Mouse (Mus musculus) heart, adult 2 months (tissue): ENCODE measurements around the gene Ccer1. TPM values are rescaled to one million over a fixed set of nuclear protein-coding genes. Genes with fewer than 3 reads are reported as not detected.
"Not testable (repeated sequence)": the region's sequence is repeated elsewhere in the genome, so short reads cannot be mapped to it uniquely, and the experiment has no call there.

Experiments used
- DNase-seq, 2 experiments: peaks; one replicate each; pipeline ENCODE4 v3.0.0; 2021
- H3K27ac ChIP-seq: fragments of 200-600 bp; 2 replicates; pipeline ENCODE4 v1.8.1; 2022
- H3K27me3 ChIP-seq: fragments of 200-500 bp; 2 replicates; pipeline ENCODE4 v1.6.1; 2012; ENCODE audit warnings: mild to moderate bottlenecking, low read length, inconsistent platforms, mixed read lengths; ENCODE audit not compliant: control insufficient read depth, insufficient read depth
- H3K36me3 ChIP-seq: fragments of 200-500 bp; 2 replicates; pipeline ENCODE4 v1.6.1; 2012; ENCODE audit warnings: low read length, inconsistent platforms; ENCODE audit not compliant: control insufficient read depth, insufficient read depth
- H3K4me1 ChIP-seq: fragments of 200-500 bp; 2 replicates; pipeline ENCODE4 v1.6.1; 2011; ENCODE audit warnings: low read length; ENCODE audit not compliant: control insufficient read depth, insufficient read depth
- H3K4me3 ChIP-seq: fragments of 200-600 bp; 2 replicates; pipeline ENCODE4 v1.8.1; 2022
- H3K79me2 ChIP-seq: fragments of 200-500 bp; replicated peaks from 2 replicates; pipeline ENCODE4 v1.6.1; 2012; ENCODE audit warnings: mild to moderate bottlenecking, inconsistent platforms, low read length, moderate library complexity, mixed read lengths; ENCODE audit not compliant: control insufficient read depth, insufficient read depth
- H3K9ac ChIP-seq: fragments of 200-500 bp; 2 replicates; pipeline ENCODE4 v1.6.1; 2012; ENCODE audit warnings: low read depth, mild to moderate bottlenecking, control low read depth, inconsistent platforms, low read length, mixed read lengths
- CTCF ChIP-seq: fragments of 200-600 bp; IDR thresholded peaks from 2 replicates; pipeline ENCODE4 v1.8.1; 2022; ENCODE audit warnings: antibody characterized with exemption, mild to moderate bottlenecking, moderate library complexity
- EP300 ChIP-seq: fragments of 200-500 bp; IDR thresholded peaks from 2 replicates; pipeline ENCODE4 v1.6.1; 2011; ENCODE audit warnings: low read depth, low read length, control low read depth; ENCODE audit not compliant: insufficient read depth
- POLR2A ChIP-seq: fragments of 200-500 bp; IDR thresholded peaks from 2 replicates; pipeline ENCODE4 v1.6.1; 2011; ENCODE audit warnings: mild to moderate bottlenecking, low read depth, low read length, control low read depth; ENCODE audit not compliant: insufficient read depth
- WGBS: fragments of 180-500 bp; shearing (Covaris S2); methylation state at CpG from one replicate; pipeline ENCODE4 v1.1.7; 2018; 5-methylcytosine and 5-hydroxymethylcytosine counted together
- intact Hi-C: fragments of 180-260 bp; cut with DNase I; formaldehyde crosslinking; loops from one replicate; pipeline ENCODE4 v1.15.1; 2025
- polyA plus RNA-seq: library from polyadenylated mRNA; depleted of rRNA; stranded (reverse); fragments of >200 nt; gene quantifications from 2 replicates; pipeline ENCODE4 v1.2.3, GENCODE M21; 2012; rRNA removed
- total RNA-seq, 2 experiments: library from RNA; stranded (reverse); gene quantifications; 2 replicates each; pipeline ENCODE4 v1.2.3; 2021

Gene Ccer1
- total and polyA plus RNA-seq, 3 experiments, result not detected

DNA sequence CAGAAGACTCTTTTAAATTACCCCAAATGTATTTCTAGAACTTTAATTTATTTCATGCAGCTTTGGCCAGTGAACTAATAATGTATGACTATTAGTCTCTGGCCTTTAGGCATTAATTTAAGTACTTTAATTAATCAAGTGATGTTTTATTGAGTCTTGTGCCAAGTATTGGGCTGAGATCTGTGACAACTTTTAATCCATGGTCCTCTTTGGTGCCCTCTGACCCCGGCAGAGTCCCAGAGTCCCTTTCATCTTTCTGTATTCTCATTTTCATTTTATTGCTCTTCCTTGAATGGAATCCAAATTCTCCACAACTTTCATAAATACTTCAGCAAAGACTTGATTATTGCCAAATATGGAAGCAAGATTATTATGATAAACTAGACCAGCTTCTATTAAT lies 27.8 kb downstream of the Ccer1 start:
- no peak for DNase-seq
- H3K27me3 ChIP-seq, result no peaks in the 10 kb centered on the region
- H3K4me3 ChIP-seq, result no peak overlapping the region
- TF ChIP-seq EP300, result no peak
- TF ChIP-seq CTCF, result no peak
- no peak for TF ChIP-seq POLR2A
- no peaks in the 10 kb centered on the region for H3K36me3 ChIP-seq
- H3K9ac ChIP-seq, result no peak overlapping the region
- intact Hi-C loops, result no loop called here
- WGBS, result 93% methylated on average over 1 of the region's 1 CpGs
- H3K27ac ChIP-seq, result no peak overlapping the region
- H3K4me1 ChIP-seq, result no peaks in the 10 kb centered on the region
- H3K79me2 ChIP-seq, result no peaks in the 10 kb centered on the region

DNA sequence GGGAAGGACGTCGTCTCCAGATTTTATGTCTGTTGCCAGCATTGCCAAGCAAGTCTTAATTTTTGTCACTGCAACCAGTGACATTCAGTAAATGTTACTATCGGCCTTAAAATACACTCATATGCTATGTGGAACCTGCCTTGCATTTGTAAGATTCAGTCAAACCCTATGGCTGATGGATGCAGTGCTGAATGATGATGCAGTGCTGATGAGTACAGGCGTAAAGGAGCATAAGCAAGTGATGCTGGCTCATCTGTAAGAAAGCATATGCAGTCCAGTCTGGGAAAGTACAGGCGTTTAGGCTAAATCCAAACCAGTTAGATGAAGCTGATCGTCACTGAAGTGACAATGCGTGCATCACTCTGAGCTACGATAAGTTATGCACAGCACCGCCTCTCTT lies 29.9 kb downstream of the Ccer1 start:
- TF ChIP-seq POLR2A (no peak), CTCF (no peak), EP300 (no peak)
- Histone ChIP-seq H3K36me3 (no peaks in the 10 kb centered on the region), H3K27ac (no peak overlapping the region), H3K4me1 (no peaks in the 10 kb centered on the region), H3K27me3 (no peaks in the 10 kb centered on the region), H3K4me3 (no peak overlapping the region), H3K9ac (no peak overlapping the region), H3K79me2 (no peaks in the 10 kb centered on the region)
- DNase-seq, result no peak
- 95% methylated on average over 9 of the region's 9 CpGs for WGBS
- intact Hi-C loops, result no loop called here

DNA sequence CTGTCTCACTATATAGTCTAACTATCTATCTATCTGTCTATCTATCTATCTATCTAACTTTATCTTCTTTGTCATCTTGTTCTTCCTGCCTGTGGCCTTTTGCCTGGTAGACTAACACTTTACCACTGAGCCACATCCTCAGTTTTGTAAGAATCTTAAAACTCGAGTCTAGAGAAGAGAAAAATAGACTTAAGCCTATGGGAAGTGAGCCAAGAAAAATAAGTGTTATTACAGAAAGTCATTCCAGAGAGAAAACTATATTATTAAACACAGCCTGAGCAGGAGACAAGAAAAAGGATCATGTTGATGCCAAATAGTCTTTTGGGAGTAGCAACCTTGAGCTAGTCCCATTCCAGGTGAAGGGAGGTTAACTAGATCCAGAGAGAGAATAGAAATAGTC lies 33.1 kb downstream of the Ccer1 start:
- no peak overlapping the region for H3K27ac ChIP-seq
- TF ChIP-seq POLR2A (no peak), EP300 (no peak), CTCF (no peak)
- no peaks in the 10 kb centered on the region for H3K79me2 ChIP-seq
- no peaks in the 10 kb centered on the region for H3K4me1 ChIP-seq
- H3K27me3 ChIP-seq, result no peaks in the 10 kb centered on the region
- no peak for DNase-seq
- no peaks in the 10 kb centered on the region for H3K36me3 ChIP-seq
- 25% methylated on average over 1 of the region's 1 CpGs for WGBS
- intact Hi-C loops, result no loop called here
- H3K4me3 ChIP-seq, result no peak overlapping the region
- H3K9ac ChIP-seq, result no peak overlapping the region

DNA sequence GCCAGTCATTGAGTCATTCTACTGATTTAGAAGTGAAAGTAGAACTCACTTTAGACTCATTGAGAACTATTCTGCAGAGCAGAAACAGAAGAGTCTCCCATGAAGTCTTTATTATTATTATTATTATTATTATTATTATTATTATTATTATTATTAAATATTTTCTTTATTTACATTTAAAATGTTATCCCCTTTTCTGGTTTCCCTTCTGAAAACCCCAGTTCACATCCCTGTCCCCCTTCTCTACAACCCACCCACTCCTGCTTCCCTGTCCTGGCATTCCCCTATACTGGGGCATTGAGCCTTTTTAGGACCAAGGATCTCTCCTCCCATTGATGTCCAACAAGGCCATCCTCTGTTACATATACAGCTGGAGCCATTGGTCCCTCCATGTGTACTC lies 33.8 kb downstream of the Ccer1 start, which contains the start of gene C030005K15Rik:
TSS of gene C030005K15Rik (minus strand) at position 101 of the 400 bp plus-strand sequence.
- intact Hi-C loops, H3K4me3 ChIP-seq, H3K27me3 ChIP-seq, H3K9ac ChIP-seq, DNase-seq, H3K27ac ChIP-seq, H3K4me1 ChIP-seq, H3K79me2 ChIP-seq, H3K36me3 ChIP-seq: not testable (repeated sequence)

Other genes with a start within 250 kb of the Ccer1 start
- 100 to 1,000 TPM; 385 to 401 TPM for gene Dcn, start 213.4 kb upstream of the Ccer1 start, total RNA-seq
- 442 and 744 TPM in 2 replicates for gene Dcn, start 213.4 kb upstream of the Ccer1 start, polyA plus RNA-seq
- 10 to 100 TPM; 30.9 to 58.8 TPM for gene Lum, start 127.9 kb upstream of the Ccer1 start, total RNA-seq
- 39.7 and 136 TPM in 2 replicates for gene Lum, start 127.9 kb upstream of the Ccer1 start, polyA plus RNA-seq
- gene Kera, start 86.2 kb upstream of the Ccer1 start, total RNA-seq, result not detected
- gene Kera, start 86.2 kb upstream of the Ccer1 start, polyA plus RNA-seq, result 0.14 and 0.15 TPM in 2 replicates
- under 1 TPM; 0.42 to 0.61 TPM for gene Epyc, start 49.0 kb upstream of the Ccer1 start, total RNA-seq
- 0.70 and 1.9 TPM in 2 replicates for gene Epyc, start 49.0 kb upstream of the Ccer1 start, polyA plus RNA-seq
- not detected for gene C030005K15Rik, start 33.7 kb downstream of the Ccer1 start, total RNA-seq
- not detected in 2 replicates for gene C030005K15Rik, start 33.7 kb downstream of the Ccer1 start, polyA plus RNA-seq